Mouse (Mus musculus) left cerebral cortex, postnatal 14 days (tissue): Measurements from ENCODE around the gene Mkln1. TPM values are rescaled to one million over a fixed set of nuclear protein-coding genes. Genes with fewer than 3 reads are reported as not detected.

Source experiments
- total RNA-seq, 2 experiments: library from RNA; stranded (reverse); gene quantifications; 2 replicates each; pipeline ENCODE4 v1.2.3; 2021

Gene Mkln1
- total RNA-seq, 2 experiments from 2014 or later, result 126 to 136 TPM

Other genes starting within 250 kb of the Mkln1 start
- gene Podxl, start 165.2 kb downstream of the Mkln1 start, total RNA-seq, result 10 to 100 TPM; 18.6 to 18.7 TPM